8 mouse cellular contexts compared by ENCODE assay signal in the genomic region with DNA sequence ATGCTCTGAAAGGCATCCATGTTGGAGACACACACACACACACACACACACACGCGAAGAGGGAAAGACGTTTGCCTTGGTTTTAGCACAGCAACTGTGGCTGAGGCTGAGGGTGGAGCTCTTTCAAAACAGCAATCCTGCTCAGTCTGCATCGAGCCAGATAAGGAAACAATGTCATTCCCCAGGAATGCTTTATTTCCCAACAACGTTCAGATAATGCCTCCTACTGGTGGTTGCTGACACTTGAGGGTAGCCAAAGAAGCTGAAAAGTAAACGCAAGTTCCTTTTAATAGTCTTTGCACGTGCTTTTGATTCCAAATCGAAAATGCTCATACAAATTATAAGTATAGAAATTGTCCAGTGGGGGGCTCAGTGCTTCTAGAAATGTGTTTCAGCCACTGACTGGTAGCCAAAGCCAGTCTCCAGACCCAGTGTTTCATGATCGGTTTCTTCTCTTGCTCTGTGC. TPM values are rescaled to one million over a fixed set of nuclear protein-coding genes. Genes with fewer than 3 reads are reported as not detected.
DNase-seq lines count a peak whose midpoint lies in the region; ATAC-seq and TF ChIP-seq lines count a peak whose summit lies in the region.

A gene (minus strand): TSS at position 102 of the 466 bp plus-strand sequence.

- H3K36me3 ChIP-seq in intestine, postnatal 0 days (ENCODE audit: control insufficient read depth, insufficient read depth), result no peaks in the 10 kb centered on the region
- no peaks in the 10 kb centered on the region for H3K36me3 ChIP-seq in splenic B cell, adult 2 months (ENCODE audit: control insufficient read depth, insufficient read depth, low read length, poor library complexity, severe bottlenecking)

- H3K27me3 ChIP-seq in intestine, postnatal 0 days (replicated peaks; ENCODE audit: control insufficient read depth, insufficient read depth, low read length), result no peaks in the 10 kb centered on the region
- no peaks in the 10 kb centered on the region for H3K27me3 ChIP-seq in splenic B cell, adult 2 months (ENCODE audit: control insufficient read depth, insufficient read depth, low read length, poor library complexity, severe bottlenecking)

- WGBS in intestine, postnatal 0 days, result 8% methylated on average over 9 of the region's 9 CpGs

- H3K27ac ChIP-seq in intestine, postnatal 0 days (ENCODE audit: low read depth, low read length), result peak within 1 kb of the TSS; percentile 46; the same call in 1 of the 2 replicates

- no peaks in the 10 kb centered on the region for H3K4me1 ChIP-seq in intestine, postnatal 0 days (replicated peaks; ENCODE audit: control insufficient read depth, insufficient read depth, low read length)

- intact Hi-C loops in gastrocnemius, postnatal 36 days (cut with DNase I), result no loop called here
- intact Hi-C loops in left cerebral cortex, postnatal 36 days (cut with DNase I), result loop anchor here (2.0 to 5.0 kb wide), 2 partner anchors 60 to 186 kb away; a partner anchor contains a TSS

- DNase-seq in gastrocnemius, adult 18-20 months (ENCODE audit: low spot score), result peak; percentile 64
- no peak for DNase-seq in gastrocnemius, postnatal 36 days
- peak; percentile 63 for DNase-seq in embryo, embryonic 10 days (ENCODE audit: low spot score)
- peak; percentile 94 for DNase-seq in heart, adult 11 months
- peak; percentile 30 to 38 for DNase-seq in left cerebral cortex, postnatal 36 days (ENCODE audit: low spot score in 2 of 2)
- DNase-seq in mesoderm, embryonic 11.5 days (ENCODE audit: low read depth, low spot score), result peak; percentile 24
- DNase-seq in splenic B cell, adult 2 months (ENCODE audit: low read depth, low spot score), result peak; percentile 54

- peak within 1 kb of the TSS; percentile 57 for H3K4me2 ChIP-seq in intestine, postnatal 0 days (replicated peaks; ENCODE audit: low read depth)

- 0 out of 2 replicates have a peak within 1 kb of the TSS, but pooled peaks have one; percentile 31 for H3K9ac ChIP-seq in intestine, postnatal 0 days (ENCODE audit: low read depth, low read length)

- ATAC-seq in intestine, postnatal 0 days, result peak; percentile 66

- peak within 1 kb of the TSS; percentile 4 for H3K4me3 ChIP-seq in intestine, postnatal 0 days (ENCODE audit: low read depth, low read length)

- no peaks in the 10 kb centered on the region for H3K9me3 ChIP-seq in intestine, postnatal 0 days (ENCODE audit: control insufficient read depth)

- TF ChIP-seq CTCF in intestine, postnatal 0 days (IDR thresholded peaks at IDR 0.05; ENCODE audit: low read depth), result peak; percentile 79

RNA-seq across cellular contexts. Expression of the gene that starts here (rescaled TPM):
- under 1 TPM; 0.25 to 0.59 TPM for total RNA-seq in gastrocnemius, adult 18-20 months (2021)
- total RNA-seq in gastrocnemius, postnatal 36 days (2021), result under 1 TPM; 0.31 to 0.39 TPM
- 1.1 and 1.4 TPM in 2 replicates for polyA plus RNA-seq in intestine, postnatal 0 days (2015; fragmentation: Nextera tagmentation; extraction: Ambion mirVana)
- 1 to 10 TPM; 2.7 to 3.0 TPM for total RNA-seq in left cerebral cortex, postnatal 36 days (2021)

Comparison
In these comparisons a context has a peak if more than half of its experiments do, and no peak if none do; other contexts are left out.
1. Peak in DNase-seq in gastrocnemius, adult 18-20 months; RNA of the gene not detected or under 1 TPM.
2. DNase-seq: peak in embryo, embryonic 10 days (single experiment), heart, adult 11 months (single experiment), left cerebral cortex, postnatal 36 days (2 of 2), mesoderm, embryonic 11.5 days (single experiment) and splenic B cell, adult 2 months (single experiment); none in gastrocnemius, postnatal 36 days (0 of 2).